Mouse (Mus musculus): ENCODE data around the gene Zfp385b. TPM values are rescaled to one million over a fixed set of nuclear protein-coding genes. Genes with fewer than 3 reads are reported as not detected.

Zfp385b gene
- polyA plus RNA-seq, 1 experiment from 2014 or later, result 2.0 TPM

GRCm38 (mm10) chr2:77745246-77745645 is 74.2 kb downstream of the Zfp385b start:
- no peaks in the 10 kb centered on the region for H3K36me3 ChIP-seq
- no peak overlapping the region for H3K27ac ChIP-seq
- H3K4me1 ChIP-seq (replicated peaks), result no peaks in the 10 kb centered on the region
- no peak overlapping the region for H3K4me3 ChIP-seq (replicated peaks)
- H3K9me3 ChIP-seq, result no peaks in the 10 kb centered on the region
- no peaks in the 10 kb centered on the region for H3K27me3 ChIP-seq
- H3K9ac ChIP-seq (replicated peaks), result no peak overlapping the region
- WGBS, result 92% methylated on average over 7 of the region's 7 CpGs
- no peak for ATAC-seq (ENCODE audit: insufficient number of reproducible peaks, insufficient read depth, low FRiP score, low TSS enrichment, low read depth)
- H3K4me2 ChIP-seq, result no peak overlapping the region

DNA sequence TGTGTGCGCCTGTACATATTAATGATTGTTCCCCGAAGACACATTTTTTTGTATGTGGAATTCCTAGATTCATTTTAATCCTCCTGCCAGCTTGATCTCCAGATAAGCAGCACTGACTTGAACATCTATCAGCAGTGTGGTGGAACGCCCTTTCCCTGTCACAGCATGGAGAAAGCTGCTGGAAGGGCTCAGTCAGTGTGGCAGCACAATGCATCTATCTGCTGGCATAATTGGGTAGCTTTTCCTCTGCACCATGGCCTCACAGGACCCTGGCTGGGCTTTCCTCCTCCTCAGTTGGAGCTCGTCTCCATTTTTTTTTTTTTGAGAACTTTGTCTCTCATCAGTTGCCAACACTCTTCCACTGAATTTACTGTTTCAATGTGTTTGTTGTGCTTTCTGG is 77.1 kb downstream of the Zfp385b start:
- ATAC-seq (ENCODE audit: insufficient number of reproducible peaks, insufficient read depth, low FRiP score, low TSS enrichment, low read depth), result no peak
- H3K4me3 ChIP-seq (replicated peaks), result no peak overlapping the region

DNA sequence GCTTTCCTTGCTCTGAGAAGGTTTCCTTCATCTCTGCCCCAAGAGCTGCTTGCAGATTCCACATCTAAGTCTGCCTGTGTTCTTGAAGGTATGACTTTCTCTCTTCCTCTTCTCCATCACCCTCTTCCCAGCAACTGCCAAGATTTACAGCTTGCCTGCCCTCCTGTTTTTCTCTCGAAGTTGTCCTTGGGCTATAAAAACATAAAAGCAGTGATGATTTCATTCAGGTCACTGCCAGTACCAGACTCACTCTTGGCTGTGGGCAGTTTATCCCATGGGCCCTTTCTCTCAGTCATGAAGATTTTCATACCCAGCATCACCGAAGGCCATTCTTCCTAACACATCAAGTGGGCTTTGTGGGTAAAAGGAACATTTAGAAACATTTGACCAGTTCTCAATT is 89.2 kb downstream of the Zfp385b start:
- H3K36me3 ChIP-seq, result no peaks in the 10 kb centered on the region
- no peaks in the 10 kb centered on the region for H3K4me1 ChIP-seq (replicated peaks)
- 48% methylated on average over 2 of the region's 2 CpGs for WGBS
- H3K9me3 ChIP-seq, result no peaks in the 10 kb centered on the region
- no peak overlapping the region for H3K4me2 ChIP-seq
- H3K27ac ChIP-seq, result no peak overlapping the region
- no peak for ATAC-seq (ENCODE audit: insufficient number of reproducible peaks, insufficient read depth, low FRiP score, low TSS enrichment, low read depth)
- no peaks in the 10 kb centered on the region for H3K27me3 ChIP-seq
- H3K9ac ChIP-seq (replicated peaks), result no peak overlapping the region
- H3K4me3 ChIP-seq (replicated peaks), result no peak overlapping the region

More for the DNA sequence above, 77.1 kb downstream of the Zfp385b start:
- H3K36me3 ChIP-seq, result no peaks in the 10 kb centered on the region
- no peaks in the 10 kb centered on the region for H3K4me1 ChIP-seq (replicated peaks)
- no peak overlapping the region for H3K9ac ChIP-seq (replicated peaks)
- no peaks in the 10 kb centered on the region for H3K27me3 ChIP-seq
- 79% methylated on average over 4 of the region's 4 CpGs for WGBS
- no peak overlapping the region for H3K4me2 ChIP-seq
- no peaks in the 10 kb centered on the region for H3K9me3 ChIP-seq
- no peak overlapping the region for H3K27ac ChIP-seq

DNA sequence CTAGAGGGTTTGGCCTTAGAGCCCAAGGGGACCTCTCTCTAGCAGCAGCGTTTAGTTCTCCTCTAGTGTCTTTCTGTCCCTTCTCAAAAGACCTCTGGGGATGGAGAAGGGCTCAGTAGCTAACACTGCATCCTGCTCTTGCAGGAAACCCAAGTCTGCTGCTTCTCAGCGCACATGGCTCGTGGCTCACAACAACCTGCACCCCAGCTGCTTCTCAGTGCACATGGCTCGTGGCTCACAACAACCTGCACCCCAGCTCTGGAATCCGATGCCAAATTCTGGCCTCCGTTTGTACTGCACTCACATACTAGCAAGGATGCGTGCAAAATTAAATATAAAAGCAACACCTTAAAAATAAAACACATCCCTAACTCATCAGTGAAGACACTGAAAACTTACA is 92.6 kb downstream of the Zfp385b start:
- no peaks in the 10 kb centered on the region for H3K27me3 ChIP-seq
- no peaks in the 10 kb centered on the region for H3K4me1 ChIP-seq (replicated peaks)
- H3K4me3 ChIP-seq (replicated peaks), result no peak overlapping the region
- no peak overlapping the region for H3K9ac ChIP-seq (replicated peaks)
- H3K9me3 ChIP-seq, result no peaks in the 10 kb centered on the region
- H3K27ac ChIP-seq, result no peak overlapping the region
- H3K36me3 ChIP-seq, result no peaks in the 10 kb centered on the region
- no peak for ATAC-seq (ENCODE audit: insufficient number of reproducible peaks, insufficient read depth, low FRiP score, low TSS enrichment, low read depth)
- no peak overlapping the region for H3K4me2 ChIP-seq
- 80% methylated on average over 7 of the region's 7 CpGs for WGBS

- ATAC-seq (ENCODE audit: insufficient number of reproducible peaks, insufficient read depth, low FRiP score, low TSS enrichment, low read depth), result no peak
- Histone ChIP-seq H3K4me1 (replicated peaks) (no peaks in the 10 kb centered on the region), H3K9me3 (no peaks in the 10 kb centered on the region), H3K36me3 (no peaks in the 10 kb centered on the region), H3K27me3 (no peaks in the 10 kb centered on the region), H3K4me2 (no peak overlapping the region), H3K4me3 (replicated peaks) (no peak overlapping the region), H3K9ac (replicated peaks) (no peak overlapping the region), H3K27ac (no peak overlapping the region)
- 84% methylated on average over 4 of the region's 4 CpGs for WGBS
Observed at GRCm38 (mm10) chr2:77720806-77721205, 98.6 kb downstream of the Zfp385b start.

GRCm38 (mm10) chr2:77716367-77716766 is 103.1 kb downstream of the Zfp385b start:
- no peaks in the 10 kb centered on the region for H3K9me3 ChIP-seq
- no peaks in the 10 kb centered on the region for H3K27me3 ChIP-seq
- H3K9ac ChIP-seq (replicated peaks), result no peak overlapping the region
- H3K36me3 ChIP-seq, result no peaks in the 10 kb centered on the region
- 88% methylated on average over 3 of the region's 3 CpGs for WGBS
- H3K27ac ChIP-seq, result no peak overlapping the region
- H3K4me2 ChIP-seq, result no peak overlapping the region
- ATAC-seq (ENCODE audit: insufficient number of reproducible peaks, insufficient read depth, low FRiP score, low TSS enrichment, low read depth), result no peak
- no peak overlapping the region for H3K4me3 ChIP-seq (replicated peaks)
- no peaks in the 10 kb centered on the region for H3K4me1 ChIP-seq (replicated peaks)

DNA sequence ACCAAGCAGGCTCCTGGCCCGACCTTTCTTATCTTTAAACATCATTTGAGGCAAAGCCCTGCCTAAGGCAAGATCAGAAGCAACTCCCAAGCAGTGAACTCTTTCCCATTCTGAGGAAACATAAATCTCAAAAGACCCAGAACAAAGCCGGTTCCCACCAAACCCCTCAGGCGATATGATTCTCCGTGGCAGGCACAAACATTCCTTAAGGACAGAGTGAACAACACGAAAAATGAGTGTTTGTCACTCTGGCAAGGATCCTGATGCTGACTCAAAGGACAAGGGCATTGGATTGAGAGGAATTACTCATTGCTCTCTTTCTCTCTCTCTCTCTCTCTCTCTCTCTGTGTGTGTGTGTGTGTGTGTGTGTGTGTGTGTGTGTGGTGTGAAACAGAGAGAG is 105.6 kb downstream of the Zfp385b start:
- Histone ChIP-seq H3K4me2 (no peak overlapping the region), H3K27ac (no peak overlapping the region), H3K27me3 (no peaks in the 10 kb centered on the region), H3K9ac (replicated peaks) (no peak overlapping the region), H3K36me3 (no peaks in the 10 kb centered on the region), H3K4me3 (replicated peaks) (no peak overlapping the region), H3K4me1 (replicated peaks) (no peaks in the 10 kb centered on the region), H3K9me3 (no peaks in the 10 kb centered on the region)
- no peak for ATAC-seq (ENCODE audit: insufficient number of reproducible peaks, insufficient read depth, low FRiP score, low TSS enrichment, low read depth)
- WGBS, result 36% methylated on average over 5 of the region's 5 CpGs

GRCm38 (mm10) chr2:77711751-77712150 is 107.7 kb downstream of the Zfp385b start:
- WGBS, result 81% methylated on average over 1 of the region's 1 CpGs
- ATAC-seq (ENCODE audit: insufficient number of reproducible peaks, insufficient read depth, low FRiP score, low TSS enrichment, low read depth), result no peak
- H3K36me3 ChIP-seq, result no peaks in the 10 kb centered on the region

DNA sequence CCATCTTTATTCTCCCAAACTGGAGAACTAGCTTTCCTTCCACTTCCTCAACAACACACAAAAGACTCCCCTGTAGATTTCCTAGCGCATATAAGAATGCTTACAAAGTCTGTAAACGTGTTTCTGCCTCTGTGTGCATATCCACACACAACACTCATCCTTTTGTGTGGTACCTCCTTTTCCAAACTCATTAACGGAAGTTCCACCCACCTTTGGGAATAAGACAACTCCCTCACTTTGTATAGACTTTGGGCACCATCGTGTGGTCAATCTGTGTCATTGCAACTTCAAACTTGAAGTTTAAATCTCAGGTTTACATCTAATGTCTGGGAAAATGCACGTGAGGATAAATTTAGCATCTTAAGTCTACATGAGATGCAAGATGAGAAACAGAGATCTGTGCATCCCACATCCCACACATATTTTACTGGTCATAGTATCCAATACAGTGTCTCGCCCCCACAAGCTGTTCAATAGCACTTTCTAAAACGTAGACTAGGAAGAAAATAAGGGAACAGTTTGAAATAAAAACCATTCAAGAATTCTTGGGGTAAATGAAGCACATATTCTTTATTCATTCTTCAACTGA is 110.1 kb downstream of the Zfp385b start:
- H3K9me3 ChIP-seq, result no peaks in the 10 kb centered on the region
- H3K9ac ChIP-seq (replicated peaks), result no peak overlapping the region
- 29% methylated on average over 7 of the region's 7 CpGs for WGBS
- no peaks in the 10 kb centered on the region for H3K27me3 ChIP-seq
- H3K27ac ChIP-seq, result no peak overlapping the region
- no peaks in the 10 kb centered on the region for H3K36me3 ChIP-seq
- H3K4me2 ChIP-seq, result peak overlapping the region; percentile 39
- ATAC-seq (ENCODE audit: insufficient number of reproducible peaks, insufficient read depth, low FRiP score, low TSS enrichment, low read depth), result no peak; the same call in 1 of the 2 replicates
- H3K4me1 ChIP-seq (replicated peaks), result peaks cover 5% of the 10 kb centered on the region
- H3K4me3 ChIP-seq (replicated peaks), result no peak overlapping the region

More at GRCm38 (mm10) chr2:77711751-77712150, 107.7 kb downstream of the Zfp385b start:
- H3K4me3 ChIP-seq (replicated peaks), result no peak overlapping the region
- no peak overlapping the region for H3K27ac ChIP-seq
- no peaks in the 10 kb centered on the region for H3K27me3 ChIP-seq
- H3K9ac ChIP-seq (replicated peaks), result no peak overlapping the region
- peaks cover 5% of the 10 kb centered on the region for H3K4me1 ChIP-seq (replicated peaks)
- no peaks in the 10 kb centered on the region for H3K9me3 ChIP-seq
- H3K4me2 ChIP-seq, result no peak overlapping the region

DNA sequence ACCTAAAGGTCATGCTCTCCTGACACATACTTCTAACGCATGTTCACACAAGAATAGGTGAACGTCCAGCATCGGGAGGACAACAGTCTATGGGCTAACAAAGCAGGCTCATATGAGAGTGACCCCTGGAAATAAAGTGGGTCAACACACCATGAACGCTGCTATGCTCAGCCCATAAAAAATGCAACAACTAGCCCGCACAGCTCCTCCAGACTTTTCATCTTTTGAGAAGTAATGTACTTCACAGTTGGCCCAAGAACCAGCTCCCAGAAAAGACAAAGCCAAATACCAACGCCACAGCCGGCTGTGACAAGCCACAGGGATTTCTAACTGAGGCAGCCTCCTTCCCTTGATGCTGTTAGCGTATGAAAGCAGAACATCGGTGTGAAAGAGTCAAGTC is 112.3 kb downstream of the Zfp385b start:
- Histone ChIP-seq H3K4me3 (replicated peaks) (no peak overlapping the region), H3K36me3 (no peaks in the 10 kb centered on the region), H3K4me2 (no peak overlapping the region), H3K9me3 (no peaks in the 10 kb centered on the region), H3K4me1 (replicated peaks) (peaks cover 5% of the 10 kb centered on the region), H3K9ac (replicated peaks) (no peak overlapping the region), H3K27ac (no peak overlapping the region), H3K27me3 (no peaks in the 10 kb centered on the region)
- ATAC-seq (ENCODE audit: insufficient number of reproducible peaks, insufficient read depth, low FRiP score, low TSS enrichment, low read depth), result no peak
- WGBS, result 49% methylated on average over 9 of the region's 9 CpGs

GRCm38 (mm10) chr2:77705476-77705875 is 114.0 kb downstream of the Zfp385b start:
- no peak overlapping the region for H3K4me3 ChIP-seq (replicated peaks)
- WGBS, result 76% methylated on average over 2 of the region's 2 CpGs
- H3K4me1 ChIP-seq (replicated peaks), result peaks cover 5% of the 10 kb centered on the region
- H3K27ac ChIP-seq, result no peak overlapping the region
- no peak overlapping the region for H3K9ac ChIP-seq (replicated peaks)
- H3K27me3 ChIP-seq, result no peaks in the 10 kb centered on the region
- no peak overlapping the region for H3K4me2 ChIP-seq
- H3K9me3 ChIP-seq, result no peaks in the 10 kb centered on the region
- ATAC-seq (ENCODE audit: insufficient number of reproducible peaks, insufficient read depth, low FRiP score, low TSS enrichment, low read depth), result no peak
- H3K36me3 ChIP-seq, result no peaks in the 10 kb centered on the region

GRCm38 (mm10) chr2:77703080-77703479 is 116.4 kb downstream of the Zfp385b start:
- no peaks in the 10 kb centered on the region for H3K36me3 ChIP-seq
- no peak overlapping the region for H3K9ac ChIP-seq (replicated peaks)
- no peak for ATAC-seq (ENCODE audit: insufficient number of reproducible peaks, insufficient read depth, low FRiP score, low TSS enrichment, low read depth)
- no peaks in the 10 kb centered on the region for H3K9me3 ChIP-seq
- peak overlapping the region; percentile 36 for H3K4me2 ChIP-seq
- no peak overlapping the region for H3K27ac ChIP-seq
- no peaks in the 10 kb centered on the region for H3K27me3 ChIP-seq
- H3K4me1 ChIP-seq (replicated peaks), result peaks cover 5% of the 10 kb centered on the region
- H3K4me3 ChIP-seq (replicated peaks), result no peak overlapping the region
- 66% methylated on average over 19 of the region's 19 CpGs for WGBS
